Comparison of ENCODE assay signal across 8 mouse cellular contexts in genomic region chr16:52032376-52033330, GRCm38 (mm10). TPM values are rescaled to one million over a fixed set of nuclear protein-coding genes. Genes with fewer than 3 reads are reported as not detected.
DNase-seq lines count a peak whose midpoint lies in the region; ATAC-seq lines count a peak whose summit lies in the region.

No protein-coding gene starts in this region.

- 16% methylated on average over 29 of the region's 29 CpGs for WGBS in hindbrain, embryonic 10.5 days
- 11% methylated on average over 29 of the region's 29 CpGs for WGBS in midbrain, embryonic 11.5 days

- H3K4me1 ChIP-seq in brown adipose tissue, adult 24 weeks (ENCODE audit: control insufficient read depth, insufficient read depth, insufficient read length, low read length), result peaks cover 16% of the 10 kb centered on the region; the same call in 1 of the 2 replicates
- peaks cover 29% of the 10 kb centered on the region for H3K4me1 ChIP-seq in hindbrain, embryonic 10.5 days (replicated peaks)
- peaks cover 18% of the 10 kb centered on the region; the same call in 1 of the 2 replicates for H3K4me1 ChIP-seq in midbrain, embryonic 11.5 days (ENCODE audit: control insufficient read depth, insufficient read depth, low read length)

- ATAC-seq in midbrain, embryonic 11.5 days (ENCODE audit: low FRiP score), result no peak

- H3K27ac ChIP-seq in brown adipose tissue, adult 24 weeks (replicated peaks; ENCODE audit: low read depth, low read length), result peak overlapping the region; percentile 84
- H3K27ac ChIP-seq in hindbrain, embryonic 10.5 days, result peak overlapping the region; percentile 99
- H3K27ac ChIP-seq in midbrain, embryonic 11.5 days (ENCODE audit: low read depth, low read length), result peak overlapping the region; percentile 95; the same call in 1 of the 2 replicates

- peaks cover 39% of the 10 kb centered on the region for H3K36me3 ChIP-seq in hindbrain, embryonic 10.5 days
- H3K36me3 ChIP-seq in midbrain, embryonic 11.5 days (ENCODE audit: control insufficient read depth, insufficient read depth, low read length), result peaks cover 5% of the 10 kb centered on the region; the same call in 1 of the 2 replicates

- H3K9ac ChIP-seq in midbrain, embryonic 11.5 days (ENCODE audit: low read length), result peak overlapping the region; percentile 97

- intact Hi-C loops in left cerebral cortex, postnatal 4 days (cut with DNase I), result loop anchor here (10.0 kb wide), 2 partner anchors 102 to 152 kb away; no protein-coding TSS in a partner anchor

- no peaks in the 10 kb centered on the region for H3K9me3 ChIP-seq in hindbrain, embryonic 10.5 days
- H3K9me3 ChIP-seq in midbrain, embryonic 11.5 days (ENCODE audit: control insufficient read depth, low read length), result no peaks in the 10 kb centered on the region

- DNase-seq in left cerebral cortex, postnatal 4 days, result peak; percentile 23
- no peak for DNase-seq in left cerebral cortex, adult 9 months (ENCODE audit: low spot score in 2 of 2)
- no peak for DNase-seq in hindbrain, embryonic 10.5 days (ENCODE audit: low spot score)
- peak; percentile 94 for DNase-seq in midbrain, embryonic 11.5 days (ENCODE audit: low spot score, missing footprints)
- no peak for DNase-seq in c-Kit-positive CD71-positive TER-119-positive erythroid progenitor cells, embryonic 14.5 days (ENCODE audit: low spot score)
- no peak for DNase-seq in layer of hippocampus, postnatal 14 days (ENCODE audit: low spot score in 2 of 2)
- DNase-seq in adrenal gland, postnatal 10 days, result no peak

- peak overlapping the region; percentile 57 for H3K4me2 ChIP-seq in midbrain, embryonic 11.5 days

- no peaks in the 10 kb centered on the region for H3K27me3 ChIP-seq in hindbrain, embryonic 10.5 days (ENCODE audit: insufficient read depth, poor library complexity, severe bottlenecking)
- no peaks in the 10 kb centered on the region for H3K27me3 ChIP-seq in midbrain, embryonic 11.5 days (ENCODE audit: control insufficient read depth, insufficient read depth, low read length)

- peak overlapping the region; percentile 73 for H3K4me3 ChIP-seq in brown adipose tissue, adult 24 weeks (ENCODE audit: insufficient read depth, low read depth, low read length)
- H3K4me3 ChIP-seq in hindbrain, embryonic 10.5 days, result peak overlapping the region; percentile 98
- peak overlapping the region; percentile 89 for H3K4me3 ChIP-seq in midbrain, embryonic 11.5 days (ENCODE audit: low read depth, low read length)

RNA-seq across cellular contexts. Expression of gene Cblb, which starts 1.6 kb away (rescaled TPM):
- 10 to 100 TPM; 40.0 to 43.8 TPM for total RNA-seq in left cerebral cortex, postnatal 4 days (2021)
- 6.6 and 8.0 TPM in 2 replicates for polyA plus RNA-seq in brown adipose tissue, adult 24 weeks (2012; ENCODE audit: insufficient read depth, insufficient read length, missing spikeins)
- polyA plus RNA-seq in hindbrain, embryonic 10.5 days (2016; fragmentation: Nextera tagmentation; extraction: Ambion mirVana), result 34.8 and 42.6 TPM in 2 replicates
- 38.6 and 46.5 TPM in 2 replicates for polyA plus RNA-seq in midbrain, embryonic 11.5 days (2014; fragmentation: Nextera tagmentation; extraction: Ambion mirVana)
- total RNA-seq in layer of hippocampus, postnatal 14 days (2021), result 10 to 100 TPM; 31.5 to 32.4 TPM
- total RNA-seq in adrenal gland, postnatal 10 days (2021), result 10 to 100 TPM; 25.1 to 27.0 TPM

Comparison
In these comparisons a context has a peak if more than half of its experiments do, and no peak if none do; other contexts are left out.
1. DNase-seq: peak in left cerebral cortex, postnatal 4 days (single experiment) and midbrain, embryonic 11.5 days (single experiment); none in left cerebral cortex, adult 9 months (0 of 2), hindbrain, embryonic 10.5 days (single experiment), c-Kit-positive CD71-positive TER-119-positive erythroid progenitor cells, embryonic 14.5 days (single experiment), layer of hippocampus, postnatal 14 days (0 of 2) and adrenal gland, postnatal 10 days (single experiment).
2. Peak in every context shown above with its lines, with median percentiles within 50 percentile points of each other: H3K27ac ChIP-seq and H3K4me3 ChIP-seq.